Mouse (Mus musculus): ENCODE data around the gene Xpnpep1. TPM values are rescaled to one million over a fixed set of nuclear protein-coding genes. Genes with fewer than 3 reads are reported as not detected.

Xpnpep1 gene
- polyA plus RNA-seq, 1 experiment from 2014 or later, result 160 TPM

DNA sequence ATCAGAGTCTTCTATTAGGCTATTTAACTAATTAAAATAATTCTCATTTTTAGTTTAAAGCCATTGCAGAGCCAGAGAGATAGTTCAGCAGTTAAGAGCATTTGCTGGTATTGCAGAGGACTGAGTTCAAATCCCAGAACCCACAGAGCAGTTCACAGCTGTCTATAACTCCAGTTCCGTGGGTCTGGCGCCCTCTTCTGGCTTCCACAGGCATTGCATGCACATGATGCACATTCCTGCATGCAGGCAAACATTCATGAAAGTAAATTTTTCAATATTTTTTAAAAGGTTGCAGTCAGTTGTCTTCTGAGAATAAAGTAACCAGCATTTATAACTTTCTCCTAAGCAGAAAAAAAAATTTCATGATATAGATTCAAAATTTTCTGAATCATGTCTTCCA lies 135.8 kb downstream of the Xpnpep1 start:
- H3K27me3 ChIP-seq (ENCODE audit: control insufficient read depth, insufficient read depth, low read length), result no peaks in the 10 kb centered on the region
- ATAC-seq (ENCODE audit: insufficient read depth, low FRiP score), result no peak

DNA sequence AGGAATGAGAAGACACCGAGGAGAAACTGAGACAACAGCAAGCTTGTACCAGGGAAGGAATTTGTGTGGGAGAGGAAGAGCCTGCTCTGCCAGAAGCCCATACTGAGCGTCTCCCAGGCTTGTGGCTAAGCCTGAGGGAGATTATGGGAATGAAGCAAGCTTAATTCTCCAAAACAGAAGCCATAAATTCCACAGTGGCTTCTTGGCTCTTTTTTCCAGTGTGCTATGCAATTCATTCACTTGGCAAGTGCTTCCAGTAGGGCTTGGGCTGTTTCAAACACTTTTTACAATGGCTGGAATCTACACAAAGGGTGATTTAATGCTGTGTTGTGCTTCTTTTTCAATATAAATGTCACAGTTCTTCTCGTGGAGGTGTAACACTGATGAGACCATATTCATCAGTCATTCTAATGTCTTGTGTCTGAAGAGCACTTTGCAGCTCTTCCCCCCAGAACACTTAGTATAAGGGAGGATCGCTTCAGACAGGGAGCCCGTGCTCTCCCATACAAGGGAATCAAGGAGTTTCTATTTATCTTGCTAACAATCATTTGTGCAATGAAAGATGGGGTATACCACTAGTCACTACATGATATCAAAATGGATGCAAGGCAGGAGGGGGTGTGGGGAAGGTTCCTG lies 148.1 kb downstream of the Xpnpep1 start:
- H3K4me3 ChIP-seq (replicated peaks; ENCODE audit: low read length), result no peak overlapping the region
- H3K9ac ChIP-seq (ENCODE audit: low read length), result no peak overlapping the region
- no peaks in the 10 kb centered on the region for H3K27me3 ChIP-seq (ENCODE audit: control insufficient read depth, insufficient read depth, low read length)
- H3K9me3 ChIP-seq (replicated peaks; ENCODE audit: control insufficient read depth, low read length), result no peaks in the 10 kb centered on the region
- no peaks in the 10 kb centered on the region for H3K4me1 ChIP-seq (ENCODE audit: control insufficient read depth, insufficient read depth, low read length)
- ATAC-seq (ENCODE audit: insufficient read depth, low FRiP score), result no peak
- no peaks in the 10 kb centered on the region for H3K36me3 ChIP-seq (ENCODE audit: control insufficient read depth, insufficient read depth, low read length)
- 54% methylated on average over 5 of the region's 5 CpGs for WGBS
- H3K27ac ChIP-seq (ENCODE audit: low read length), result no peak overlapping the region
- H3K4me2 ChIP-seq (ENCODE audit: low read depth, low read length), result no peak overlapping the region

More for the DNA sequence above, 135.8 kb downstream of the Xpnpep1 start:
- Histone ChIP-seq H3K9ac (ENCODE audit: low read length) (no peak overlapping the region), H3K4me3 (replicated peaks; ENCODE audit: low read length) (no peak overlapping the region), H3K4me1 (ENCODE audit: control insufficient read depth, insufficient read depth, low read length) (no peaks in the 10 kb centered on the region), H3K27ac (ENCODE audit: low read length) (no peak overlapping the region), H3K9me3 (replicated peaks; ENCODE audit: control insufficient read depth, low read length) (no peaks in the 10 kb centered on the region), H3K36me3 (ENCODE audit: control insufficient read depth, insufficient read depth, low read length) (no peaks in the 10 kb centered on the region), H3K4me2 (ENCODE audit: low read depth, low read length) (no peak overlapping the region)
- WGBS, result 35% methylated on average over 2 of the region's 2 CpGs

Small RNAs within 50 kb of the gene (microRNA-seq; reads per million reads assigned to microRNA genes)
- gene Mir6407, result not detected

Other genes starting within 250 kb of the Xpnpep1 start
- gene Add3, start 100.2 kb upstream of the Xpnpep1 start, polyA plus RNA-seq (2015; fragmentation: Nextera tagmentation; extraction: Ambion mirVana), result 82.6 and 84.9 TPM in 2 replicates